Mouse (Mus musculus) E14TG2a.4 (cell line): Measurements from ENCODE around the gene Ttpal.

Experiments used
- CTCF ChIP-seq: conservative IDR thresholded peaks from 2 replicates; pipeline ENCODE4 v1.5.1; 2014; ENCODE audit warnings: low read length
- NANOG ChIP-seq: IDR thresholded peaks from 2 replicates; pipeline ENCODE4 v1.6.1; 2014; ENCODE audit warnings: borderline replicate concordance, low read length, mixed read lengths
- POU5F1 ChIP-seq: IDR thresholded peaks from 2 replicates; pipeline ENCODE4 v1.6.1; 2014; ENCODE audit warnings: low read length, borderline replicate concordance

- TF ChIP-seq CTCF, result no peak
- TF ChIP-seq NANOG, result no peak
- TF ChIP-seq POU5F1, result no peak
These were observed 5.8 kb upstream of the Ttpal start for GRCm38 (mm10) chr2:163596057-163596872.
